Mouse (Mus musculus) heart, embryonic 14.5 days (tissue): ENCODE results near the gene Gm45808. TPM values are rescaled to one million over a fixed set of nuclear protein-coding genes. Genes with fewer than 3 reads are reported as not detected.
"Not testable (repeated sequence)": the region's sequence is repeated elsewhere in the genome, so short reads cannot be mapped to it uniquely, and the experiment has no call there.

Source experiments
- ATAC-seq: fragments of 200-750 bp; cut with Nextera tagmentation; 2 replicates; pipeline ENCODE4 v1.8.0; 2017; ENCODE audit warnings: low read depth, moderate TSS enrichment; ENCODE audit not compliant: insufficient number of reproducible peaks, insufficient read depth, low FRiP score
- H3K27ac ChIP-seq, 2 experiments: fragments of 200-500 bp in 1 of 2; fragments of 300-500 bp in 1 of 2; sonication (generic) in 1 of 2; replicated peaks in 1 of 2; 2 replicates each; pipeline ENCODE4 v1.5.1; 2012 to 2014; ENCODE audit warnings: low read depth in 2 of 2, low read length in 2 of 2, control low read depth in 1 of 2, mild to moderate bottlenecking in 1 of 2, mixed read lengths in 1 of 2; ENCODE audit not compliant: control insufficient read depth in 1 of 2, insufficient read depth in 1 of 2
- H3K27me3 ChIP-seq: fragments of 300-500 bp; sonication (generic); 2 replicates; pipeline ENCODE4 v1.6.1; 2014; ENCODE audit warnings: mild to moderate bottlenecking, low read length, control low read depth; ENCODE audit not compliant: control insufficient read depth, insufficient read depth
- H3K36me3 ChIP-seq: fragments of 300-500 bp; sonication (generic); 2 replicates; pipeline ENCODE4 v1.6.1; 2014; ENCODE audit warnings: mild to moderate bottlenecking, control low read depth, low read length, mixed read lengths; ENCODE audit not compliant: control insufficient read depth, insufficient read depth
- H3K4me1 ChIP-seq, 2 experiments: fragments of 200-500 bp in 1 of 2; fragments of 300-500 bp in 1 of 2; sonication (generic) in 1 of 2; 2 replicates each; pipeline ENCODE4 v1.6.1; 2012 to 2014; ENCODE audit warnings: low read length in 2 of 2, control low read depth in 1 of 2, mixed read lengths in 1 of 2; ENCODE audit not compliant: control insufficient read depth in 2 of 2, insufficient read depth in 2 of 2
- H3K4me2 ChIP-seq: fragments of 300-500 bp; sonication (generic); 2 replicates; pipeline ENCODE4 v1.6.1; 2014; ENCODE audit warnings: mild to moderate bottlenecking, low read length
- H3K4me3 ChIP-seq, 2 experiments: fragments of 200-500 bp in 1 of 2; fragments of 300-500 bp in 1 of 2; sonication (generic) in 1 of 2; 2 replicates each; pipeline ENCODE4 v1.5.1; 2012 to 2014; ENCODE audit warnings: low read length in 2 of 2, mild to moderate bottlenecking in 2 of 2, control low read depth in 1 of 2, low read depth in 1 of 2, moderate library complexity in 1 of 2; ENCODE audit not compliant: control insufficient read depth in 1 of 2, insufficient read depth in 1 of 2
- H3K9ac ChIP-seq: fragments of 300-500 bp; sonication (generic); 2 replicates; pipeline ENCODE4 v1.6.1; 2014; ENCODE audit warnings: mild to moderate bottlenecking, low read length
- H3K9me3 ChIP-seq: fragments of 300-500 bp; sonication (generic); 2 replicates; pipeline ENCODE4 v1.6.1; 2016; ENCODE audit warnings: low read length, control low read depth; ENCODE audit not compliant: control insufficient read depth
- WGBS: fragments of 180-500 bp; shearing (Covaris S2); extraction: QIAGEN DNeasy Blood & Tissue Kit; methylation state at CpG from one replicate; pipeline ENCODE4 v1.1.7; 2014; 5-methylcytosine and 5-hydroxymethylcytosine counted together
- polyA plus RNA-seq: library from polyadenylated mRNA; unstranded; fragments of >200 nt; fragmentation: Nextera tagmentation; extraction: Ambion mirVana; gene quantifications from 2 replicates; pipeline ENCODE4 v1.2.1, GENCODE M21; 2014

Gm45808 gene
- polyA plus RNA-seq, 1 experiment from 2014 or later, result not detected

- 60% methylated on average over 5 of the region's 5 CpGs for WGBS
- Histone ChIP-seq H3K4me2 (peak overlapping the region; percentile 74), H3K4me3 (no peak overlapping the region), H3K27me3 (no peaks in the 10 kb centered on the region), H3K9me3 (no peaks in the 10 kb centered on the region), H3K9ac (peak overlapping the region; percentile 70), H3K27ac (peak overlapping the region; percentile 80 to 86), H3K36me3 (peaks cover 60% of the 10 kb centered on the region), H3K4me1 (peaks cover 24 to 42% of the 10 kb centered on the region in 2 experiments)
- ATAC-seq, result no peak
These were observed 25.3 kb downstream of the Gm45808 start for GRCm38 (mm10) chr7:45461326-45461725.

GRCm38 (mm10) chr7:45460860-45461314 lies 25.7 kb downstream of the Gm45808 start:
- peak; percentile 28; the same call in 1 of the 2 replicates for ATAC-seq
- Histone ChIP-seq H3K4me1 (peaks cover 22 to 38% of the 10 kb centered on the region in 2 experiments), H3K27me3 (no peaks in the 10 kb centered on the region), H3K4me2 (peak overlapping the region; percentile 74), H3K9me3 (no peaks in the 10 kb centered on the region), H3K4me3 (no peak overlapping the region), H3K9ac (peak overlapping the region; percentile 70), H3K36me3 (peaks cover 60% of the 10 kb centered on the region), H3K27ac (peak overlapping the region; percentile 80 to 86)
- WGBS, result 10% methylated on average over 13 of the region's 13 CpGs

- H3K36me3 ChIP-seq, result peaks cover 63% of the 10 kb centered on the region
- no peaks in the 10 kb centered on the region for H3K9me3 ChIP-seq
- no peak for ATAC-seq
- peak overlapping the region in 1 of 2 experiments; percentile 85; a peak in 3 of 4 replicates for H3K4me3 ChIP-seq
- peak overlapping the region; percentile 74 for H3K4me2 ChIP-seq
- peak overlapping the region; percentile 70 for H3K9ac ChIP-seq
- peak overlapping the region; percentile 80 to 86 for H3K27ac ChIP-seq
- peaks cover 18 to 33% of the 10 kb centered on the region in 2 experiments for H3K4me1 ChIP-seq
- 70% methylated on average over 7 of the region's 7 CpGs for WGBS
- H3K27me3 ChIP-seq, result no peaks in the 10 kb centered on the region
These were observed 26.2 kb downstream of the Gm45808 start for GRCm38 (mm10) chr7:45460377-45460776.

GRCm38 (mm10) chr7:45459564-45460140 lies 27.0 kb downstream of the Gm45808 start, which contains the start of gene Ftl1:
Gene Ftl1 (minus strand): TSS chr7:45459884.
- peak within 1 kb of the TSS; percentile 86 to 93 for H3K27ac ChIP-seq
- peaks cover 18 to 32% of the 10 kb centered on the region in 2 experiments for H3K4me1 ChIP-seq
- peak within 1 kb of the TSS; percentile 93 for H3K9ac ChIP-seq
- peak within 1 kb of the TSS; percentile 90 for H3K4me2 ChIP-seq
- not testable (repeated sequence) for H3K27me3 ChIP-seq, H3K9me3 ChIP-seq
- peaks cover 63% of the 10 kb centered on the region for H3K36me3 ChIP-seq
- peak; percentile 93 for ATAC-seq
- 1% methylated on average over 26 of the region's 37 CpGs for WGBS
- peak within 1 kb of the TSS; percentile 71 to 85 for H3K4me3 ChIP-seq

- Histone ChIP-seq H3K27me3 (no peaks in the 10 kb centered on the region), H3K4me2 (peak overlapping the region; percentile 90), H3K4me1 (peaks cover 18 to 32% of the 10 kb centered on the region in 2 experiments), H3K4me3 (peak overlapping the region; percentile 71 to 85), H3K9me3 (no peaks in the 10 kb centered on the region), H3K36me3 (peaks cover 63% of the 10 kb centered on the region), H3K27ac (peak overlapping the region; percentile 86 to 93), H3K9ac (peak overlapping the region; percentile 93)
- peak; percentile 48 for ATAC-seq
- 1% methylated on average over 41 of the region's 43 CpGs for WGBS
These were observed 27.7 kb downstream of the Gm45808 start for GRCm38 (mm10) chr7:45458748-45459563.

- H3K36me3 ChIP-seq, result peaks cover 62% of the 10 kb centered on the region
- WGBS, result 52% methylated on average over 10 of the region's 10 CpGs
These were observed 29.2 kb downstream of the Gm45808 start for GRCm38 (mm10) chr7:45457204-45458060.

GRCm38 (mm10) chr7:45456721-45457203 lies 29.8 kb downstream of the Gm45808 start:
- Histone ChIP-seq H3K9ac (peak overlapping the region; percentile 93; the same call in 1 of the 2 replicates), H3K4me2 (peak overlapping the region; percentile 90), H3K4me1 (peaks cover 18 to 32% of the 10 kb centered on the region in 2 experiments), H3K36me3 (peaks cover 62% of the 10 kb centered on the region), H3K27me3 (no peaks in the 10 kb centered on the region), H3K27ac (peak overlapping the region; percentile 1 to 4; a peak in 1 of 4 replicates), H3K4me3 (peak overlapping the region in 1 of 2 experiments; percentile 85; a peak in 1 of 4 replicates), H3K9me3 (no peaks in the 10 kb centered on the region)
- no peak for ATAC-seq
- 39% methylated on average over 9 of the region's 9 CpGs for WGBS

More at GRCm38 (mm10) chr7:45457204-45458060, 29.2 kb downstream of the Gm45808 start:
- ATAC-seq, result no peak
- Histone ChIP-seq H3K27ac (0 out of 4 replicates have a peak overlapping the region, but pooled peaks have one; percentile 1 to 4), H3K4me3 (peak overlapping the region; percentile 71 to 85), H3K4me2 (peak overlapping the region; percentile 90), H3K4me1 (peaks cover 18 to 32% of the 10 kb centered on the region in 2 experiments), H3K9me3 (no peaks in the 10 kb centered on the region), H3K27me3 (no peaks in the 10 kb centered on the region), H3K9ac (peak overlapping the region; percentile 93)
